In genomic region chr4:40757780-40758420, GRCm38 (mm10) we compare ENCODE assay signal across 8 mouse cellular contexts. TPM values are rescaled to one million over a fixed set of nuclear protein-coding genes. Genes with fewer than 3 reads are reported as not detected.
A peak's percentile ranks its signal among the peaks of the same experiment; 100 is the strongest.
DNase-seq lines count a peak whose midpoint lies in the region; ATAC-seq and TF ChIP-seq lines count a peak whose summit lies in the region.

Gene Smu1, minus strand, starts transcription at chr4:40757923.

- no peak for TF ChIP-seq CTCF in bone marrow macrophage, adult 2 months (IDR thresholded peaks at IDR 0.05; ENCODE audit: low read depth, low read length)
- TF ChIP-seq CTCF in embryonic fibroblast, embryonic 13.5 days (IDR thresholded peaks at IDR 0.05; ENCODE audit: borderline replicate concordance, insufficient read depth, low read length): no peak

- peak within 1 kb of the TSS; percentile 41; the same call in 1 of the 2 replicates for H3K27ac ChIP-seq in bone marrow macrophage, adult 2 months (ENCODE audit: insufficient read depth, low read depth, low read length)
- no peak within 1 kb of the TSS for H3K27ac ChIP-seq in embryonic fibroblast, embryonic 13.5 days (ENCODE audit: insufficient read depth, low read length)
- peak within 1 kb of the TSS; percentile 93 for H3K27ac ChIP-seq in heart, embryonic 10.5 days
- H3K27ac ChIP-seq in kidney, embryonic 15.5 days: peak within 1 kb of the TSS; percentile 55

- DNase-seq in A20 (ENCODE audit: low read depth, low spot score): peak; percentile 99
- DNase-seq in heart, embryonic 10.5 days (ENCODE audit: low spot score): peak; percentile 97
- peak; percentile 99 for DNase-seq in liver
- peak; percentile 96 to 98 for DNase-seq in spleen, postnatal 4 days (ENCODE audit: low spot score in 2 of 2)

- peak within 1 kb of the TSS; percentile 79 for H3K4me2 ChIP-seq in kidney, embryonic 15.5 days

- no peak for TF ChIP-seq POLR2A in bone marrow macrophage, adult 2 months (IDR thresholded peaks at IDR 0.05; ENCODE audit: borderline replicate concordance, low read depth, low read length)
- peak; percentile 77 for TF ChIP-seq POLR2A in embryonic fibroblast, embryonic 13.5 days (IDR thresholded peaks at IDR 0.05; ENCODE audit: low read depth, low read length)

- no peaks in the 10 kb centered on the region for H3K27me3 ChIP-seq in heart, embryonic 10.5 days (ENCODE audit: insufficient read depth, poor library complexity, severe bottlenecking)
- H3K27me3 ChIP-seq in kidney, embryonic 15.5 days: peaks cover 13% of the 10 kb centered on the region; the same call in 1 of the 2 replicates

- WGBS in heart, embryonic 10.5 days: under 1% methylated on average over 40 of the region's 40 CpGs
- under 1% methylated on average over 40 of the region's 40 CpGs for WGBS in kidney, embryonic 15.5 days

- H3K4me1 ChIP-seq in bone marrow macrophage, adult 2 months (ENCODE audit: control insufficient read depth, insufficient read depth, low read length): no peaks in the 10 kb centered on the region
- H3K4me1 ChIP-seq in embryonic fibroblast, embryonic 13.5 days (ENCODE audit: control insufficient read depth, insufficient read depth, low read length): no peaks in the 10 kb centered on the region
- H3K4me1 ChIP-seq in heart, embryonic 10.5 days: no peaks in the 10 kb centered on the region; the same call in 1 of the 2 replicates
- peaks cover 7% of the 10 kb centered on the region; the same call in 1 of the 2 replicates for H3K4me1 ChIP-seq in kidney, embryonic 15.5 days

- H3K4me3 ChIP-seq in bone marrow macrophage, adult 2 months (ENCODE audit: insufficient read depth, low read length): peak within 1 kb of the TSS; percentile 98
- H3K4me3 ChIP-seq in embryonic fibroblast, embryonic 13.5 days (ENCODE audit: insufficient read depth, low read length): peak within 1 kb of the TSS; percentile 91
- H3K4me3 ChIP-seq in heart, embryonic 10.5 days: peak within 1 kb of the TSS; percentile 89
- peak within 1 kb of the TSS; percentile 85 for H3K4me3 ChIP-seq in kidney, embryonic 15.5 days (replicated peaks)

- peak within 1 kb of the TSS; percentile 90 for H3K9ac ChIP-seq in kidney, embryonic 15.5 days

- H3K36me3 ChIP-seq in heart, embryonic 10.5 days: peaks cover 30% of the 10 kb centered on the region
- peaks cover 30% of the 10 kb centered on the region for H3K36me3 ChIP-seq in kidney, embryonic 15.5 days

- peak; percentile 99 for ATAC-seq in kidney, embryonic 15.5 days (replicated peaks; ENCODE audit: low FRiP score)
- peak; percentile 95 for ATAC-seq in monocyte, adult 5-6 weeks (replicated peaks; ENCODE audit: insufficient number of reproducible peaks, low FRiP score, low TSS enrichment, poor library complexity, severe bottlenecking)

- no peaks in the 10 kb centered on the region for H3K9me3 ChIP-seq in heart, embryonic 10.5 days
- H3K9me3 ChIP-seq in kidney, embryonic 15.5 days (replicated peaks): no peaks in the 10 kb centered on the region

RNA-seq across cellular contexts. Expression of gene Smu1, which starts in this region (rescaled TPM):
- 46.7 and 50.5 TPM in 2 replicates for polyA plus RNA-seq in bone marrow macrophage, adult 2 months (2012; ENCODE audit: insufficient read depth, insufficient read length, missing spikeins)
- polyA plus RNA-seq in embryonic fibroblast, embryonic 13.5 days (2011; ENCODE audit: insufficient read length, low read depth, missing spikeins): 76.1 and 91.2 TPM in 2 replicates
- polyA plus RNA-seq in heart, embryonic 10.5 days (2016; fragmentation: Nextera tagmentation; extraction: Ambion mirVana): 125 and 158 TPM in 2 replicates
- polyA plus RNA-seq in kidney, embryonic 15.5 days (2015; fragmentation: Nextera tagmentation; extraction: Ambion mirVana): 159 and 162 TPM in 2 replicates
- total RNA-seq in monocyte, adult 5-6 weeks (2017): 135 to 185 TPM (median 161 TPM) in 3 replicates
